Mouse (Mus musculus) lung, postnatal 25 days (tissue): Measurements from ENCODE around the gene Foxe1.

Experiments used
- DNase-seq: peaks from one replicate; pipeline ENCODE4 v3.0.0; 2022; ENCODE audit warnings: low spot score

Foxe1 gene

GRCm38 (mm10) chr4:46347580-46348515 lies 4.4 kb downstream of the Foxe1 start:
- no peak for DNase-seq

GRCm38 (mm10) chr4:46348897-46349296 lies 5.5 kb downstream of the Foxe1 start:
- DNase-seq = no peak

- DNase-seq = no peak
Observed at GRCm38 (mm10) chr4:46349530-46349929, 6.1 kb downstream of the Foxe1 start.

- DNase-seq = no peak
Observed at GRCm38 (mm10) chr4:46353045-46353444, 9.6 kb downstream of the Foxe1 start.

- DNase-seq = peak; percentile 42
Observed at GRCm38 (mm10) chr4:46356351-46357133, 13.1 kb downstream of the Foxe1 start.

- DNase-seq = no peak
Observed at GRCm38 (mm10) chr4:46359539-46360253, 16.3 kb downstream of the Foxe1 start.

GRCm38 (mm10) chr4:46361258-46361657 lies 17.8 kb downstream of the Foxe1 start:
- DNase-seq = no peak

GRCm38 (mm10) chr4:46364360-46364759 lies 21.0 kb downstream of the Foxe1 start:
- DNase-seq = no peak

- no peak for DNase-seq
Observed at GRCm38 (mm10) chr4:46367487-46367959, 24.1 kb downstream of the Foxe1 start.

GRCm38 (mm10) chr4:46369070-46369469 lies 25.7 kb downstream of the Foxe1 start:
- no peak for DNase-seq

GRCm38 (mm10) chr4:46370406-46370805 lies 27.0 kb downstream of the Foxe1 start:
- DNase-seq = no peak

GRCm38 (mm10) chr4:46371030-46371429 lies 27.6 kb downstream of the Foxe1 start:
- peak; percentile 74 for DNase-seq

GRCm38 (mm10) chr4:46374455-46374854 lies 31.0 kb downstream of the Foxe1 start:
- DNase-seq = no peak

- DNase-seq = peak; percentile 89
Observed at GRCm38 (mm10) chr4:46374869-46375368, 31.5 kb downstream of the Foxe1 start.

GRCm38 (mm10) chr4:46388556-46388955 lies 45.1 kb downstream of the Foxe1 start:
- no peak for DNase-seq

- peak; percentile 95 for DNase-seq
Observed at GRCm38 (mm10) chr4:46389013-46389611, 45.7 kb downstream of the Foxe1 start, which contains the start of gene Trmo. TSS of gene Trmo (minus strand) at chr4:46389437.

- DNase-seq = no peak
Observed at GRCm38 (mm10) chr4:46389612-46390341, 46.4 kb downstream of the Foxe1 start.

GRCm38 (mm10) chr4:46390390-46390970 lies 47.1 kb downstream of the Foxe1 start:
- peak; percentile 89 for DNase-seq

GRCm38 (mm10) chr4:46394388-46394787 lies 51.0 kb downstream of the Foxe1 start:
- DNase-seq = no peak

GRCm38 (mm10) chr4:46395736-46396135 lies 52.3 kb downstream of the Foxe1 start:
- no peak for DNase-seq
